Mouse (Mus musculus) inflammation-experienced regulatory T-cells, adult 16 weeks (primary cell): ENCODE data around the gene St3gal2. TPM values are rescaled to one million over a fixed set of nuclear protein-coding genes. Genes with fewer than 3 reads are reported as not detected.

Experiments used
- polyA plus RNA-seq: library from polyadenylated mRNA; unstranded; fragments of 100-300 nt; shearing (Covaris generic); gene quantifications from one replicate; pipeline ENCODE4 v1.2.1, GENCODE M21; 2017

The St3gal2 gene
- polyA plus RNA-seq, result 7.4 TPM

DNA sequence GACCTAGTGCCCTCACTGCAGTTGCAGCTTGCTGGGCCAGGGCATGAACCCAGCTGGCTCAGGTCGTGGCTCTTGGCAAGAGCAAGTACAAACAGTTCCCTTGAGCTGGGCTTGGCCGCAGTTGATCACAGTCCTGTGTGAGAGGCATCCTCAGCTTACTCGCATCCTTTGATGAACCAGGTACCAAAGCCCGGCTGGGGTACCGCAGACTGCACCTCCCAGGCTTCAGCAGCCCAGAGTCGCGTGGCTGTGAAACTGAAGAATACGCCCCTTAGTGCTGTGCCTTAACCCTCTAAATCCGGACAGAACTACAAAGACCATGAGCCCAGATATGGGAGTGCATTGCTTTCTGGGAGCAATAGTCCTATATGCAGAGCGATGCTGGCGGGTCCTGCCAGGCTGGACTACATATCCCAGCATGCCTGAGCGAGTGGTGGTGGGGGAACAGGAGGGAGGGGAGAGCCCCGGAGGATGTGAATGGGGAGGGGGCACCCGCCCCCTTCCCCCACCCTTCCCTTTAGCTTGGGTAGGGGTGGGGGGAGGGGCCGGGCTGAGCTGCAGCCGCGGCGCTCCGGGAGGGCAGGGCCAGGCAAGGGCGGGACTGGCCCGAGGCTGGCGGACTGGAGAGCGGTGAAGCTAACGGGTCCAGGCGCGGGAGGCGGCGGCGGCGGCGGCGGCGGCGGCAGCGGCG is at the start of gene St3gal2:
St3gal2 (plus strand) TSS at position 582 of the 691 bp plus-strand sequence.

GRCm38 (mm10) chr8:110901839-110902578 is 17.7 kb upstream of the St3gal2 start, which contains the start of gene Fuk:
Gene Fuk (minus strand): TSS chr8:110902488.

DNA sequence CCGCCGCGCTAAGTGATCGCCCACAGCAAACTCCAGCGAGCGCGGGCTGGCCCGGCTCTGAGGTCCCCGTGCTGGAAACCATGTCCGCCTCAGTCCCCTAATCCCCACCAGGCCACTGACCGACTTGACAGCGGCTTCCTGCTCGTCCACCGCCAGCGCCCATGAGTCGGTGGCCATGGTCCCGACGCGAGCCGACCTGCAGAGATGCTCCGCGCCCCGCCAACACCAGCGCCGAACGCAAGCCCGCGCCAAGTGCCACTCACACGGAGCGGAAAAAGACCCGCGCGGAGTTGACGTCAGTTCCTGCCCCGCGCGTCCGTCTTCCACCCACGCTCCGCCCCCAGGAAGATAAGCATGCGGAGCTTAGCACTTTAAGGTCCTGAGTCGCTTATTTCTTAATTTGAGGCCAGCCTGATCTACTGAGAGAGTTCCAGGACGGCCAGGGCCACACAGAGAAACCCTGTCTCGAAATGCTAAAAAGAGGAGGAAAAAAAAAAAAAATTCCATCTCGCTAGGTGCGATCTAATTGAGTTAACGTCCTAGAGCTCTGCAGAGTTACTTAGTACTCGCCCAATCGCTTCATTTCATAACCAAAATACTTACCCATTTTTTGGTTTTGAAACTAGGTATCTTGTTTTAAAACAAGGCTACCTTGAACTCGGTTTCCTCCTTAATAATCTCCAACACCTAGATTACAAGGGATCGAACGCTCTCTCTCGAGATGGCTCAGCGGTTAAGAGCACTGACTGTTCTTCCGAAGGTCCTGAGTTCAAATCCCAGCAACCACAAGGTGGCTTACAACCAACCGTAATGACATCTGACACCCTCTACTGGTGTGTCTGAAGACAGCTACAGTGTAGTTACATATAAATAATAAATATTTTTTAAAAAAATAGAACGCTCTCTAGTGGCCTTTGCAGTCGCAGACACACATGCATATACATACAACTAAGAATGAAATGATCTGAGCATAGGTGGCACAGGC is 78.1 kb downstream of the St3gal2 start, which contains the start of gene Ddx19a:
Ddx19a (minus strand) TSS at position 254 of the 985 bp plus-strand sequence.

Other genes starting within 250 kb of the St3gal2 start
- not detected for gene Mtss1l, start 198.4 kb upstream of the St3gal2 start, polyA plus RNA-seq
- gene Il34, start 114.0 kb upstream of the St3gal2 start, polyA plus RNA-seq, result not detected
- gene Cog4, start 73.3 kb upstream of the St3gal2 start, polyA plus RNA-seq, result 88.0 TPM
- 236 TPM for gene Sf3b3, start 73.1 kb upstream of the St3gal2 start, polyA plus RNA-seq
- 12.0 TPM for gene Fuk, start 17.4 kb upstream of the St3gal2 start, polyA plus RNA-seq
- gene Ddx19a, start 77.9 kb downstream of the St3gal2 start, polyA plus RNA-seq, result 21.0 TPM
- gene Ddx19b, start 111.8 kb downstream of the St3gal2 start, polyA plus RNA-seq, result 19.4 TPM
- gene Aars, start 113.2 kb downstream of the St3gal2 start, polyA plus RNA-seq, result 60.9 TPM
- not detected for gene Exosc6, start 136.4 kb downstream of the St3gal2 start, polyA plus RNA-seq
- not detected for gene Clec18a, start 172.5 kb downstream of the St3gal2 start, polyA plus RNA-seq
- 17.6 TPM for gene Pdpr, start 174.7 kb downstream of the St3gal2 start, polyA plus RNA-seq